Mouse (Mus musculus) layer of hippocampus, postnatal 10 days (tissue): ENCODE results near the gene E030018B13Rik. TPM values are rescaled to one million over a fixed set of nuclear protein-coding genes. Genes with fewer than 3 reads are reported as not detected.

ENCODE experiments used
- DNase-seq, 2 experiments: peaks; one replicate each; pipeline ENCODE4 v3.0.0; 2021; ENCODE audit warnings: low spot score in 2 of 2
- total RNA-seq, 2 experiments: library from RNA; stranded (reverse); gene quantifications; 2 replicates each; pipeline ENCODE4 v1.2.3; 2021

E030018B13Rik gene
- total RNA-seq, 2 experiments from 2014 or later, result not detected

- DNase-seq, result peak in 1 of 2 experiments; percentile 51
These were observed 41.4 kb downstream of the E030018B13Rik start for GRCm38 (mm10) chr7:63957872-63958640.

GRCm38 (mm10) chr7:63963632-63964031 is 47.0 kb downstream of the E030018B13Rik start:
- no peak for DNase-seq

GRCm38 (mm10) chr7:63964121-63964520 is 47.5 kb downstream of the E030018B13Rik start:
- no peak for DNase-seq

- DNase-seq, result peak; percentile 71 to 82
These were observed 48.5 kb downstream of the E030018B13Rik start for GRCm38 (mm10) chr7:63965135-63965534.

GRCm38 (mm10) chr7:63965635-63966418 is 49.2 kb downstream of the E030018B13Rik start:
- no peak for DNase-seq

GRCm38 (mm10) chr7:63969941-63970340 is 53.3 kb downstream of the E030018B13Rik start:
- DNase-seq, result no peak

Other genes with a start within 250 kb of the E030018B13Rik start
- 100 to 1,000 TPM; 129 to 136 TPM for gene Klf13, start 22.1 kb downstream of the E030018B13Rik start, total RNA-seq
- gene Trpm1, start 237.0 kb downstream of the E030018B13Rik start, total RNA-seq, result under 1 TPM; 0.11 TPM